ENCODE assay signal across 8 mouse cellular contexts in genomic region chr3:133877310-133877709, GRCm38 (mm10).
DNase-seq lines count a peak whose midpoint lies in the region; ATAC-seq lines count a peak whose summit lies in the region.

No protein-coding gene starts in this region.

- no peaks in the 10 kb centered on the region for H3K27me3 ChIP-seq in lung, embryonic 16.5 days (ENCODE audit: control insufficient read depth, insufficient read depth, low read depth, low read length)
- no peaks in the 10 kb centered on the region for H3K27me3 ChIP-seq in hindbrain, embryonic 13.5 days
- no peaks in the 10 kb centered on the region for H3K27me3 ChIP-seq in limb, embryonic 13.5 days
- no peaks in the 10 kb centered on the region for H3K27me3 ChIP-seq in liver, embryonic 12.5 days (replicated peaks)

- whole genome bisulfite sequencing in lung, embryonic 16.5 days, result 34% methylated on average over 5 of the region's 5 CpGs
- WGBS in hindbrain, embryonic 13.5 days, result 45% methylated on average over 5 of the region's 5 CpGs
- 6% methylated on average over 5 of the region's 5 CpGs for WGBS in limb, embryonic 13.5 days
- 55% methylated on average over 5 of the region's 5 CpGs for WGBS in liver, embryonic 12.5 days (ENCODE audit: insufficient replicate concordance)

- peaks cover 3% of the 10 kb centered on the region; the same call in 1 of the 2 replicates for H3K4me1 ChIP-seq in lung, embryonic 16.5 days (replicated peaks; ENCODE audit: control insufficient read depth, insufficient read depth, low read length)
- H3K4me1 ChIP-seq in hindbrain, embryonic 13.5 days (replicated peaks), result peaks cover 12% of the 10 kb centered on the region
- H3K4me1 ChIP-seq in limb, embryonic 13.5 days, result peaks cover 19% of the 10 kb centered on the region
- H3K4me1 ChIP-seq in liver, embryonic 12.5 days, result no peaks in the 10 kb centered on the region

- H3K27ac ChIP-seq in lung, embryonic 16.5 days (ENCODE audit: low read length), result no peak overlapping the region; the same call in 1 of the 2 replicates
- peak overlapping the region; percentile 87 for H3K27ac ChIP-seq in hindbrain, embryonic 13.5 days
- no peak overlapping the region for H3K27ac ChIP-seq in limb, embryonic 13.5 days
- H3K27ac ChIP-seq in liver, embryonic 12.5 days, result no peak overlapping the region

- H3K4me3 ChIP-seq in lung, embryonic 16.5 days (ENCODE audit: low read length), result no peak overlapping the region
- H3K4me3 ChIP-seq in hindbrain, embryonic 13.5 days, result peak overlapping the region; percentile 14
- no peak overlapping the region for H3K4me3 ChIP-seq in limb, embryonic 13.5 days
- H3K4me3 ChIP-seq in liver, embryonic 12.5 days, result no peak overlapping the region

- no peaks in the 10 kb centered on the region for H3K36me3 ChIP-seq in lung, embryonic 16.5 days (ENCODE audit: control insufficient read depth, insufficient read depth, low read length)
- no peaks in the 10 kb centered on the region for H3K36me3 ChIP-seq in hindbrain, embryonic 13.5 days
- no peaks in the 10 kb centered on the region for H3K36me3 ChIP-seq in limb, embryonic 13.5 days
- no peaks in the 10 kb centered on the region for H3K36me3 ChIP-seq in liver, embryonic 12.5 days

- DNase-seq in lung, postnatal 25 days (ENCODE audit: low spot score), result no peak
- no peak for DNase-seq in T-cell, adult 2 months (ENCODE audit: low spot score)
- no peak for DNase-seq in gastrocnemius, adult 18-20 months (ENCODE audit: low spot score)
- DNase-seq in frontal cortex, adult 2 months (ENCODE audit: extremely low spot score in 1 of 2, low spot score in 1 of 2), result no peak

- H3K4me2 ChIP-seq in lung, embryonic 16.5 days (ENCODE audit: low read depth, low read length), result 0 out of 2 replicates have a peak overlapping the region, but pooled peaks have one; percentile 56
- peak overlapping the region; percentile 48 for H3K4me2 ChIP-seq in hindbrain, embryonic 13.5 days
- peak overlapping the region; percentile 59 for H3K4me2 ChIP-seq in limb, embryonic 13.5 days (replicated peaks)
- H3K4me2 ChIP-seq in liver, embryonic 12.5 days, result no peak overlapping the region

- no peaks in the 10 kb centered on the region for H3K9me3 ChIP-seq in lung, embryonic 16.5 days (ENCODE audit: control insufficient read depth, low read length)
- no peaks in the 10 kb centered on the region for H3K9me3 ChIP-seq in hindbrain, embryonic 13.5 days
- no peaks in the 10 kb centered on the region for H3K9me3 ChIP-seq in limb, embryonic 13.5 days
- no peaks in the 10 kb centered on the region for H3K9me3 ChIP-seq in liver, embryonic 12.5 days (replicated peaks)

- ATAC-seq in lung, embryonic 16.5 days (ENCODE audit: low read depth), result peak; percentile 77
- peak; percentile 66 for ATAC-seq in hindbrain, embryonic 13.5 days (ENCODE audit: low FRiP score)
- peak; percentile 71 for ATAC-seq in limb, embryonic 13.5 days (ENCODE audit: low FRiP score, low read depth)
- ATAC-seq in liver, embryonic 12.5 days, result no peak

- H3K9ac ChIP-seq in lung, embryonic 16.5 days (ENCODE audit: low read length), result no peak overlapping the region
- peak overlapping the region; percentile 60; the same call in 1 of the 2 replicates for H3K9ac ChIP-seq in hindbrain, embryonic 13.5 days
- no peak overlapping the region for H3K9ac ChIP-seq in limb, embryonic 13.5 days
- H3K9ac ChIP-seq in liver, embryonic 12.5 days, result no peak overlapping the region
